Mouse (Mus musculus) kidney, postnatal 10 days (tissue): Measurements from ENCODE around the gene Siah1a.

ENCODE experiments used
- DNase-seq: peaks from one replicate; pipeline ENCODE4 v3.0.0; 2021; ENCODE audit warnings: mixed read lengths

Siah1a gene

GRCm38 (mm10) chr8:86744313-86745220, 1.2 kb downstream of the Siah1a start:
- DNase-seq = no peak

DNA sequence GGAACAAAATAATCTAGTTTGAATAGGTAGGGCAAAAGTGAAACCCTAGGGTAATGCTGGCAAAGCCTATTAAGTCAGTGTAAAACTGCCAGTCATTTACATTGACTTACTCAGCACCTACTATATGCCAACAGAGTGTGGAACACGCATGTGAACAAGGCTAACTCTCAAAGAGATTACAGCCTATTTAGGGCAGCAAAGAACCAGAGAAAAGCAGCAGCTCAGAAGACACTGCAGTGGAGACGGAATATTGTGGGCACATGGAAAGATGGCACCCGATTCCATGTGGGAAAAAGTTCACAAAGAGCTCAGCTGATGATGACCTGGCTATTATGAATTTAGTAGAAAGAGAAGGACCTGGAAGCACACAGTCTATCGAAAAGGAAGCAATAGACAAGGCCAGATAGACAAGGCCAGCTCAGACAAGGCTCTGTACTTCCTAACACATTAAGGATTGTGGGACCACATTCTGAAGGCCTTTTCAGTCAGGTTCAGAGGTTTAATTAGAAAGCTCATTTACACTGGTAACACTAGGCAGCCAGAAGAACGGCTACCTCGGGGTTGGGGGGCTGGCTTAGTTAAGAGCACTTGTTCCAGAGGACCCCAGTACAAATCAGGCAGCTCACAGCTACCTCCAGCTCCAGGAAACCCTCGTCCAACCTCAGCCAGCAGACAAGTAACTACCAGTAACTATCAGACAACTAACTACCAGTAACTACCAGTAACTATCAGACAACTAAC, 3.0 kb downstream of the Siah1a start:
- DNase-seq = no peak

DNA sequence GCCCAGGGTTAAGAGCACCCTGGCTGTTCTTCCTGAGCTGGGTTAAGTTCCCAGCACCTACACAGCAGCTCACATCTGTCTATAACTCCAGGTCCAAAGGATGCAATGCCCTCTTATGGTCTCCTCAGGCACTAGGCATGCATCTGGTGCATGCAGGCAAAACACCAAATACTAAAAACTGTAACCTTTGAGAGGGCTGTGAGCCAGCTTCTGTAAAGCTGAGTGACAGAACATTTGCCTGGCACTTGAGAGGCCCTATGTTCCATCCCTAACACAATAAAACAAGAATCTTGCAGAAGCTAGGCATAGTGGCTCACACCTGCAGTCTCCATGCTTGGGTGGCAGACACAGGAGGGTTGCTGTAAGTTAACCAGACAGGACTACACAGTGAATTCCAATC, 4.1 kb downstream of the Siah1a start:
- no peak for DNase-seq

- DNase-seq = no peak
These were observed 4.8 kb downstream of the Siah1a start for GRCm38 (mm10) chr8:86740899-86741298.

GRCm38 (mm10) chr8:86735446-86736111, 10.2 kb downstream of the Siah1a start:
- DNase-seq = no peak

- DNase-seq = no peak
These were observed 10.8 kb downstream of the Siah1a start for GRCm38 (mm10) chr8:86734954-86735353.

DNA sequence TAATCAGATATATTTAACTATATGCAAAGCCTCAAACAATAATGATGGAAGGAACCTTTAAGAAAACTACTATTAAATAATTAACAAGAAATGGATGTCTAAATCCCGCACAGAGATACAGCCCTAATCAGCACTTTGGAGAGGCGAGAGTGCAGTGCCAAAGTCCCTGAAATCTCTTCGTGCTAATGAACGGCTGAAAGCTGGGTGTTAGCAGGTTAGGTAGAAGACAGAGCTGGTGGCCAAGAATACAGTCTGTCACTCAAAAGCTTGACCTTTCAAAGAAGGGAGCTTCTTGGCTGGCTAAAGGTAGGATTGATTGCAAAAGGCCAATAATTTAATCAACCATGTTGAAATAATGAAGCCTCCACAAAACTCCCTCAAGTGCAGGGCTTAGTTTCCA, 11.6 kb downstream of the Siah1a start:
- no peak for DNase-seq

GRCm38 (mm10) chr8:86730860-86731259, 14.9 kb downstream of the Siah1a start:
- DNase-seq = no peak

DNA sequence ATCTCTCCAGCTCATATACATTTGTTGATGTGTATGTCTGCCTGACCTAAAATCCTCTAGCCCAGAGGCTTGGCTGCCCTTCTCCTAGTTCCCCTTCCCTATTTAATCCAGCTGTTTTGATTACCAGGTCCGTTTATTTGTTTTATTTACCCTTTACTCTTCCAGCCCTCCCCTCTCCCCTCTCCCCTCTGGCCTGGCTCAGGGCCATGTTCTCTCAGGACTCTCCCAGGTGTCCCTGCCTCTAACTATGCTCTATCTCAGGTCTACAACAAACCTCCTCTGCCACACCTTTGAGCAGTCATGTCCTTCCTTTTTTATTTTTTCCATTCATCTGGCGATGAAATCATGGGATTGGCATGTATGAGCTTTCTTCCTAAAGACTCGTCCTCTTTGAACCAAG, 15.4 kb downstream of the Siah1a start:
- no peak for DNase-seq

GRCm38 (mm10) chr8:86728224-86728950, 17.3 kb downstream of the Siah1a start:
- DNase-seq = peak; percentile 34

DNA sequence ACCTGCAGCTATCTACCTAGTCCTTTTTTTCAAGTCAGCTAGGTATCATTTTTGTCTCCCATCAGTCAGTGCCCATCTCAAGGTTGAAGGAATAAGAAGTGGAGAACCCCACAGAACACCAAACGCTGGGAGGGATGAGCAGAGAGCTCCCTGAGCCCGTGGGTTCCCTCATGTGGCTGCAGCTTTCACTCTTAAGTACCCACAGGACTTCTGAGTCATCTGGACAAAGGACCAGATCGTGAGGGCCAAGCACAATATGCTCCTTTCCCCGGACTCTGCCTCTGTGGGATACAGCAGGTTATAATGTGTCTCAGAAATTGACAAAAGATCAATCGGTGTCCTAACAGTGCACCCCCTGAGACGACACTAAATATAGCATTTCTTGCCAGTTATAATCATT, 18.8 kb downstream of the Siah1a start:
- DNase-seq = no peak

- no peak for DNase-seq
These were observed 24.2 kb downstream of the Siah1a start for GRCm38 (mm10) chr8:86721490-86721889.

DNA sequence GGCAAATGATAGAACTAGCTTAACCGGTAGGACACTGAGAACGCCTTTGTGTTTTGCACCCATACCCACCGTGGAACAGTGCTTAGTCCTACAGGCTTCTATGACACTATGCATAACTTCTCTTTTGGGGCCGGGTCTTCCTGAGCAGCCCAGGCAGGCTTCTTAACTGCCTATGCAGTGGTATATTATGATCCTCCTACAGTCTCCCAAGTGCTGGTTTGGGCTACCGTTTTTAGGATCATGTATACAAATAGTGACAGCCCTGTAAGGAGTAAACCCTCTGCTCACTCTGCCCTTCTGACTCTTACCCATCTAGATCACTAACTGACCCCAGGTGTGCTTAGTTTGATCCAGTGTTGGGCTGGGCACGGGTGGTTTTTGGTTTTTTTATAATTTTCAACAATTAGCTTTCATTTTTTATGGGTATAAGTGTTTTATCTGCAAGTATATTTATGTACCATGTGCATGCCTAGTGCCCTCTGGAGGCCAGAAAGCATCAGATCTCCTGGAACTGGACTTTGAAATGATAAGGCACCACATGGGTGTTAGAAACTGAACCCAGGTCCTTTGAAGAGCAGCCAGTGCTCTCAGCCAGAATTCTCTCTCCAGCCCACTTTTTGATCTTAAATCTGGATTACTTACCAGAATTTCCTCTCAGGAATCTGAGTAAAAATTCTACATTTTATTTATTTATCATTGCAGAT, 24.8 kb downstream of the Siah1a start:
- DNase-seq = peak; percentile 30

DNA sequence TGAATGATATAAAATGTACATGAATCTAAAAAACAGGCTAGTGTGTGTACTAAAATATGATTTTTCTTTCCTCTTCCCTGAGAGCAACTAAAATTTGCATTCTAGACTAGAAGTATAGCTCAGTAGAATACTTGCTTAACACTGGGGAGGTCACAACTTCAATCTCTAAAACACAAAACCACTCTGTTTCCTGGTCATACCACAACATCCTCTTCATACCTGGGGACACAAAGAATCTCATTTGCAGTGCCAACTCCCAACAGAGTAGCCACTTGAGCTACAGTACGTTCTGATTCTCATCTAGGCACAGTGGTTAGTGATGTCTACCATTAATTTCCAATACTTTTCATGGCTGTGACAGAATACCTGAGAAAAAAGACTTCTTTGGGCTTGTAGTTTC, 26.4 kb downstream of the Siah1a start:
- no peak for DNase-seq

GRCm38 (mm10) chr8:86718332-86718994, 27.3 kb downstream of the Siah1a start:
- DNase-seq = no peak

- peak; percentile 60 for DNase-seq
These were observed 32.1 kb downstream of the Siah1a start for GRCm38 (mm10) chr8:86713407-86714188.

DNA sequence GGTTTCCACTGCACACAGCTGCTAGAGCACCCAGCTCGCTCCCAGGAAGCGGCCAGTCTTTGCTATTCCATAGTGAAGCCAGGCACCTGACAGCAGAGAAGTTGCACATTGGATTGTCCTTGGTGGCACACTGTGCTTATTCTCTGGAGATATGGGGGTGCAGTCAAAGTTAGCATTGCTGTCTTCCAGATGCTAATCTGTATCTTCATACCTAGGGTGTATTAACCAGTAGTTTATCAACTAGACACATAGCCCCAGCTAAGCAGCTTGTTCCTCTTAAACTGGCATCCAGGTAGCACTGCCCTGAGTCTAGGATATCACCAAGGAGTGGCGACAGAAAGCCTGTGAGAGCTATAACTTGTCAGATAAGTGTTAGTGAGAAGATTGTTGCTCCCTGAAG, 33.1 kb downstream of the Siah1a start:
- DNase-seq = no peak

GRCm38 (mm10) chr8:86707873-86708272, 37.9 kb downstream of the Siah1a start:
- DNase-seq = no peak

DNA sequence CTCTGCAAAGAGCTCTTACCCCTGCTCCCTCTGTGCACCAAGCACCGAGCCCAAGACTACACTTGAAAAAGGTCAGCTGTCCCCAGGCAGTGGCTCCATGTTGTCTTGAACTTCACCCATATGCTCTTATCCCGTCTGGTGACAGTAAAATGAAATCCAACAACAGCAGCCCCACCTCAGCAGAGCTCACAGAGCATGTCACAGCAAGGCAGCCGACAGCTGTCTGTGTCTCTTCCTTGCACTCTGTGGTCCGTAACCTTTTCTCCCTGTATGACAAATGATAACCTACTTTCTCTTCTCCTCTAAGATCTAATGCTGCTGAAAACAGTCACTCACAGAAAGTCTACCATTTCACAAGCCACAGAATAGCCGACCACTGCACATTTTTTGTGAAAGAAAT, 39.0 kb downstream of the Siah1a start:
- no peak for DNase-seq

DNA sequence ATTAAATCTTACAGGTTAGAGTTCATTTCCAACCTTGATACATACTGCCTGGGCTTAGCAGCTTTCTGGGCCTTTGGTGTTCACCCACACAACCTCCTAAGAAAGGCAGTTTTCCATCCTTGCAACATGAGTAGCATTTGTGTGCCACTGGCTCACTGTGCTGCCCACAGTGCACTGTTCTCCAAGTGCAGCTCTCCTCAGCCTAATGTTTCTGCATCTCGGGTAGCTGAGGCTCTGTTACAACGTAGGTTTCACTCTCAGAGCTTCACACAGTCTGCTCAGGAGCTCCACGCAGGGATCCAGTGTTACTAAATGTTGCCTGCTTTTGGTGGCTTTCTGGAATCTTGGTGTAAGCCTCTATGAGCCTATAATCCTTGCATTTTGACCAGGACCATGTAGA, 40.4 kb downstream of the Siah1a start:
- no peak for DNase-seq

- DNase-seq = no peak
These were observed 43.3 kb downstream of the Siah1a start for GRCm38 (mm10) chr8:86702453-86702852.
